Mouse (Mus musculus): ENCODE results near the gene Spata6.
A peak's percentile ranks its signal among the peaks of the same experiment; 100 is the strongest.

Spata6 gene

GRCm38 (mm10) chr4:111719776-111720661 lies at the start of gene Spata6:
TSS of gene Spata6 (plus strand) at chr4:111719984.
- DNase-seq = peak; percentile 93 to 96

- DNase-seq = no peak
Observed at GRCm38 (mm10) chr4:111670566-111671421, 49.0 kb upstream of the Spata6 start.

GRCm38 (mm10) chr4:111671440-111671839 lies 48.3 kb upstream of the Spata6 start:
- DNase-seq = no peak

GRCm38 (mm10) chr4:111673904-111674303 lies 45.9 kb upstream of the Spata6 start:
- no peak for DNase-seq

- DNase-seq = no peak
Observed at GRCm38 (mm10) chr4:111681926-111682325, 37.9 kb upstream of the Spata6 start.

- no peak for DNase-seq
Observed at GRCm38 (mm10) chr4:111682793-111683192, 37.0 kb upstream of the Spata6 start.

GRCm38 (mm10) chr4:111683843-111684242 lies 35.9 kb upstream of the Spata6 start:
- no peak for DNase-seq

GRCm38 (mm10) chr4:111685951-111686350 lies 33.8 kb upstream of the Spata6 start:
- no peak for DNase-seq

- peak; percentile 32 to 39 for DNase-seq
Observed at GRCm38 (mm10) chr4:111686951-111687350, 32.8 kb upstream of the Spata6 start.

GRCm38 (mm10) chr4:111687613-111688012 lies 32.2 kb upstream of the Spata6 start:
- peak; percentile 67 to 75 for DNase-seq

- peak; percentile 6 to 21 for DNase-seq
Observed at GRCm38 (mm10) chr4:111691057-111691543, 28.7 kb upstream of the Spata6 start.

GRCm38 (mm10) chr4:111701381-111701780 lies 18.4 kb upstream of the Spata6 start:
- DNase-seq = no peak

GRCm38 (mm10) chr4:111704126-111704525 lies 15.7 kb upstream of the Spata6 start:
- no peak for DNase-seq

GRCm38 (mm10) chr4:111704975-111705374 lies 14.8 kb upstream of the Spata6 start:
- no peak for DNase-seq

GRCm38 (mm10) chr4:111719296-111719695 lies 488 bp upstream of the Spata6 start:
- no peak for DNase-seq

GRCm38 (mm10) chr4:111720662-111721003 lies 849 bp downstream of the Spata6 start:
- peak; percentile 18 to 19 for DNase-seq

GRCm38 (mm10) chr4:111721121-111721840 lies 1.5 kb downstream of the Spata6 start:
- DNase-seq = peak; percentile 48 to 62

- no peak for DNase-seq
Observed at GRCm38 (mm10) chr4:111737551-111737950, 17.8 kb downstream of the Spata6 start.

- no peak for DNase-seq
Observed at GRCm38 (mm10) chr4:111780533-111780932, 60.7 kb downstream of the Spata6 start.

- no peak for DNase-seq
Observed at GRCm38 (mm10) chr4:111799892-111800291, 80.1 kb downstream of the Spata6 start.

- no peak for DNase-seq
Observed at GRCm38 (mm10) chr4:111803164-111803563, 83.4 kb downstream of the Spata6 start.

GRCm38 (mm10) chr4:111817478-111817877 lies 97.7 kb downstream of the Spata6 start:
- peak; percentile 43 to 75 for DNase-seq

- DNase-seq = no peak
Observed at GRCm38 (mm10) chr4:111838882-111839281, 119.1 kb downstream of the Spata6 start.

Data from thymus, postnatal 36 days (tissue).